Mouse (Mus musculus): ENCODE measurements at regions not wholly inside any gene's neighbourhood (a gene's known extent, or its start where the extent isn't known, plus 50 kb on each side); places are given as distances from the start of the nearest gene placed in this dataset.

DNA sequence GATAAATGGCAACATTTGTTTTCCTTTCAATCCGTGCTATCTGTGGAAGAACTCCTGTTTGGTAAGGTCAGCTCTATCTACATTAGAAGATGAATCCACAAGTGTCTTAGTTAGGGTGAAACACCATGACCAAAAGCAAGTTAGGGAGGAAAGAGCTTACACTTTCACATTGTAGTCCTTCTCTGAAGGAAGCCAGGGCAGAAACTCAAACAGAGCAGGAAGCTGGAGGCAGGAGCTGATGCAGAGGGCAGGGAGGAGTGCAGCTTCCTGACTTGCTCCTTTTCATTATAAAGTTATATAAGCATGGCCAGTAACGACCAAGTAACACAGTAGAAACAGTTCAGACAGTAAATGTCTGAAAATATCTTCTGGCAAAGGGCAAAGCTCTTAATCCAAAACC is 117.9 kb upstream of the Gnao1 start:
- no peak overlapping the region for H3K4me3 ChIP-seq
- no peak overlapping the region for H3K9ac ChIP-seq
- no peaks in the 10 kb centered on the region for H3K27me3 ChIP-seq
- no peaks in the 10 kb centered on the region for H3K9me3 ChIP-seq
- H3K27ac ChIP-seq = no peak overlapping the region
- no peaks in the 10 kb centered on the region for H3K4me1 ChIP-seq
- H3K36me3 ChIP-seq = no peaks in the 10 kb centered on the region
- no peak overlapping the region for H3K4me2 ChIP-seq
- ATAC-seq (ENCODE audit: insufficient number of reproducible peaks, low FRiP score, low TSS enrichment, low read depth) = no peak
- WGBS = 59% methylated on average over 2 of the region's 2 CpGs

DNA sequence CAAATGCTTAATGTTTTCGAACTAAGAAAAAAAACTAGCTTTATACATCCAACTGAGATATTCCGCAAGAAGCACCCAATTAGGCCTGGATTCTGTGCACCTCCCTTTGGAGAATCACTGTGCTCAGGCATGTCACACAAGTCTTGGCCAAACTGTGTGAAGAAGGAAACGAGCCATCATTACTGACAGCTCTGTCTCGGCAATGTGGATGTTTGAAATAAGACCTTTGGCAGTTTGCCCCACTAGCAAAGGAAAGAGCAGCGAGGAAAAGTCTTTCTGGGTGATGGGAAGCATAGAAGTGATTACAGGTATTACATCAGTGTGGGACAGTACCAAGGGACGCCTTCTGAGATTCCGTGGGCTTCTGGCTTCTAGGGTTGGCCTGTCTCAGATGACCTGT is 112.6 kb upstream of the Gnao1 start:
- no peaks in the 10 kb centered on the region for H3K9me3 ChIP-seq
- no peak overlapping the region for H3K4me2 ChIP-seq
- no peaks in the 10 kb centered on the region for H3K36me3 ChIP-seq
- H3K4me1 ChIP-seq = no peaks in the 10 kb centered on the region; the same call in 1 of the 2 replicates
- WGBS = 45% methylated on average over 7 of the region's 7 CpGs
- no peak overlapping the region for H3K4me3 ChIP-seq
- H3K27me3 ChIP-seq = no peaks in the 10 kb centered on the region
- no peak overlapping the region for H3K9ac ChIP-seq
- ATAC-seq (ENCODE audit: insufficient number of reproducible peaks, low FRiP score, low TSS enrichment, low read depth) = no peak
- H3K27ac ChIP-seq = no peak overlapping the region

- Histone ChIP-seq H3K4me2 (no peak overlapping the region), H3K4me3 (no peak overlapping the region), H3K36me3 (no peaks in the 10 kb centered on the region), H3K9ac (no peak overlapping the region), H3K27me3 (no peaks in the 10 kb centered on the region), H3K4me1 (no peaks in the 10 kb centered on the region; the same call in 1 of the 2 replicates), H3K9me3 (no peaks in the 10 kb centered on the region), H3K27ac (no peak overlapping the region)
- WGBS = 75% methylated on average over 3 of the region's 3 CpGs
- no peak for ATAC-seq (ENCODE audit: insufficient number of reproducible peaks, low FRiP score, low TSS enrichment, low read depth)
Observed at GRCm38 (mm10) chr8:93698508-93698907, 111.3 kb upstream of the Gnao1 start.

DNA sequence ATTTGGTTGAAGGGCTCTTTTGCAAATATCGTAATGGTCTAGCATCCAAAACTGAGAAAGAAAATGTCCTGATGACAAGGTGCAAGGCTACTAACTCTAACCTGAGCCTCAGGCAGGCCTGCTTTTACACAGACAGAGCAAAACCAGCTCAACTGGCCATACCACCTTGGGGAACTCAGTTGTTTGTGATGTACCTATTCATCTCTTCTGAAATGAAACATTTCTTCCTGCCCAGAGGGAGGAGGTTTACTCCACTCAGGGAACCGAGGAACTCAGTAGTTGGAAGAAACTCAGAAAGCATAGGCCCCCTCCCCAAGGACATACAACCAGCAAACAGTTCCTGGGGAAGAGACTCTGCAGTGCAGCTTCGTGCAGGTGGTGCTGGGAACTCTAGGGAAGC is 108.4 kb upstream of the Gnao1 start:
- no peak for ATAC-seq (ENCODE audit: insufficient number of reproducible peaks, low FRiP score, low TSS enrichment, low read depth)
- Histone ChIP-seq H3K4me2 (no peak overlapping the region), H3K27me3 (no peaks in the 10 kb centered on the region), H3K9me3 (no peaks in the 10 kb centered on the region), H3K4me1 (no peaks in the 10 kb centered on the region; the same call in 1 of the 2 replicates), H3K27ac (no peak overlapping the region), H3K9ac (no peak overlapping the region), H3K4me3 (no peak overlapping the region), H3K36me3 (no peaks in the 10 kb centered on the region)
- WGBS = 61% methylated on average over 3 of the region's 3 CpGs

- ATAC-seq (ENCODE audit: insufficient number of reproducible peaks, low FRiP score, low TSS enrichment, low read depth) = no peak
- WGBS = 79% methylated on average over 3 of the region's 3 CpGs
Observed at GRCm38 (mm10) chr8:93712066-93712706, 97.6 kb upstream of the Gnao1 start.

DNA sequence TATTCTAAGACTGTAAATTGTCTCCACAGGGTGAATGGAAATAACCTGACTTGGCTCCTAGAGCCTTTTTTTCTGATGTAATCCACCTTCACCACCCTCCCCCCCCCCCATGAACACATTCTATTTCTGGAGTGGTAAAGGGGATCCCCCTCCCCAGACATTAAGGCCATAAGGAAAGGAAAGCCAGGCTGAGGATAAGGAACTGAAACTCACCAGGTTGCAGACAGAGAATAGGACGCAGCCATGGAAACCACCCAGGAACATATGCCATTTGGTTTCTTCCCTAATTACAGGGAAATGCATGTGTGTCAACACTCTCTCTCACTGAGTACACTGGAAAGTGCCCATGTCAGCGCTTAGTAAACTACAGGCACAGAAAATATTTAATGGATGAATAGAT is 96.5 kb upstream of the Gnao1 start:
- Histone ChIP-seq H3K9ac (no peak overlapping the region), H3K4me1 (no peaks in the 10 kb centered on the region), H3K36me3 (no peaks in the 10 kb centered on the region), H3K27ac (no peak overlapping the region), H3K27me3 (no peaks in the 10 kb centered on the region), H3K4me3 (no peak overlapping the region), H3K4me2 (no peak overlapping the region), H3K9me3 (no peaks in the 10 kb centered on the region)
- no peak for ATAC-seq (ENCODE audit: insufficient number of reproducible peaks, low FRiP score, low TSS enrichment, low read depth)
- WGBS = 87% methylated on average over 2 of the region's 2 CpGs

More at GRCm38 (mm10) chr8:93712066-93712706, 97.6 kb upstream of the Gnao1 start:
- no peaks in the 10 kb centered on the region for H3K36me3 ChIP-seq
- no peak overlapping the region for H3K27ac ChIP-seq
- no peaks in the 10 kb centered on the region for H3K9me3 ChIP-seq
- H3K9ac ChIP-seq = no peak overlapping the region
- no peaks in the 10 kb centered on the region for H3K27me3 ChIP-seq
- no peak overlapping the region for H3K4me2 ChIP-seq
- no peak overlapping the region for H3K4me3 ChIP-seq
- no peaks in the 10 kb centered on the region for H3K4me1 ChIP-seq

DNA sequence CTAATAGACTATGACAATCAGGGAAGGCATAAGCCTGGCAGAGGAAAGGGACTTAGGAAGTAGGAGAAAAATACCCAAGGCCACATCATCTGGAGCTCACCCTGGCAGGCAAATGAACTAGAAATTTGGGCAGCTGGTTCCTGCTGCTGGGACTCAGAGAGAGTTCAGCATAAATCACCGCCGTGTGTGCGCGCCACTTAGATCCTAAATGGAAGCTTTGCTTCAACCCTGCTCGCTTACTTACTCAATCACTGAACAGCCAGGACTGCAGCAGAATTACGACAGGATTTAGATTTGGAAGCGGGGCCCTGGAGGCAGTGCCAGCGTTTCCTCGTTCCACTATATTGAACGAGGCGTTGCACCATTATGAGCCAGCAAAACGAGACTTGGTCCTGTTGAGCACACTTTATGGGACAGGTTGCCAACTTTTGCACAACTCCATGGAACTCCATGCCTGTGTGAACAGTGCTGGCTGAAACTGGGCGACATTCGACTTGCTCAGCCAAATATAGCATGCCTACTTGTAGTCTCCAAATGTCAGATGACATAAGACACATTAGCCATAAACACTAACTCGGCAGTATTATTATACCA is 84.8 kb upstream of the Gnao1 start:
- 0 out of 2 replicates have a peak, but pooled peaks have one; percentile 14 for ATAC-seq (ENCODE audit: insufficient number of reproducible peaks, low FRiP score, low TSS enrichment, low read depth)

DNA sequence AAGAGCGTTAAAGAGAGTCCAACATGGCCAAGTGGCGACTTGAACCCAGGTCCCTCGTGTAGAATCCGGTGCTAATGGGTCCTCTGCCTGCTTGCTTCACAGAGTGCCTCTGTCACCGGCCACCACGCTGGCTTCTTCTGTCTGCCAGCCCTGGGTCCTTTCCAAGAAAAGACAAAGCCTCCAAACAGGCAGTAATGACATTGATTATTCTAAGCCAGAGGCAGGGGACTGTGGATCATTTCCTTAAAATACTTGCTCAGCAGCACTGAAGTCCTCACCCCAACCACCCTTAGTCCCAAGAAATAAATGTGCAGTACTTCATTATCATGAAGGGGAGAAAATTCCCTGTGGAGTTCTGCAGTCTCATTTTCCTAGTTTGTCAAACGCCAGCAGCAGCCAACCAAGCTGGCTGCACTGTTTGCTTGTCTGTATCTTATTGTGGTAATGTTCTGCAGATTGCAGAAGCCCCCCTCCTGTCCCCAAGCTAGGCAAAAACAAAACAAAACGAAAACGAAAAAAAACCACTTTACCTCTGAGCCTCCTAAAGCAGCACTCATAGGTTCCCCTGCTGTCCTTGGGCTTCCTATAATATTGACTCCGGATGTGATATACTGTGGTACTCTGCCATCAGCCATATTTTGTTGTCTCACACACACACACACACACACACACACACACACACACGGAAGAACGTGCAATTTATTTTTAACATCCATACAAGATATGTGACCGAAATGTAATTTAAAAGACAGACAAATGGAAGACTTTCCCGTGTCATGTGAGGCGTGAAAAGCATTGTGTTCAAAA is 80.4 kb upstream of the Gnao1 start:
- no peak for ATAC-seq (ENCODE audit: insufficient number of reproducible peaks, low FRiP score, low TSS enrichment, low read depth)
- H3K9ac ChIP-seq = no peak overlapping the region
- no peaks in the 10 kb centered on the region for H3K36me3 ChIP-seq
- H3K9me3 ChIP-seq = no peaks in the 10 kb centered on the region
- no peak overlapping the region for H3K27ac ChIP-seq
- H3K27me3 ChIP-seq = no peaks in the 10 kb centered on the region
- no peaks in the 10 kb centered on the region for H3K4me1 ChIP-seq
- 80% methylated on average over 15 of the region's 15 CpGs for WGBS
- no peak overlapping the region for H3K4me2 ChIP-seq
- no peak overlapping the region for H3K4me3 ChIP-seq

More for the DNA sequence above, 84.8 kb upstream of the Gnao1 start:
- Histone ChIP-seq H3K9me3 (no peaks in the 10 kb centered on the region), H3K36me3 (no peaks in the 10 kb centered on the region), H3K4me3 (no peak overlapping the region), H3K9ac (no peak overlapping the region), H3K27me3 (no peaks in the 10 kb centered on the region), H3K4me2 (no peak overlapping the region), H3K27ac (no peak overlapping the region), H3K4me1 (no peaks in the 10 kb centered on the region)
- 57% methylated on average over 15 of the region's 15 CpGs for whole genome bisulfite sequencing

DNA sequence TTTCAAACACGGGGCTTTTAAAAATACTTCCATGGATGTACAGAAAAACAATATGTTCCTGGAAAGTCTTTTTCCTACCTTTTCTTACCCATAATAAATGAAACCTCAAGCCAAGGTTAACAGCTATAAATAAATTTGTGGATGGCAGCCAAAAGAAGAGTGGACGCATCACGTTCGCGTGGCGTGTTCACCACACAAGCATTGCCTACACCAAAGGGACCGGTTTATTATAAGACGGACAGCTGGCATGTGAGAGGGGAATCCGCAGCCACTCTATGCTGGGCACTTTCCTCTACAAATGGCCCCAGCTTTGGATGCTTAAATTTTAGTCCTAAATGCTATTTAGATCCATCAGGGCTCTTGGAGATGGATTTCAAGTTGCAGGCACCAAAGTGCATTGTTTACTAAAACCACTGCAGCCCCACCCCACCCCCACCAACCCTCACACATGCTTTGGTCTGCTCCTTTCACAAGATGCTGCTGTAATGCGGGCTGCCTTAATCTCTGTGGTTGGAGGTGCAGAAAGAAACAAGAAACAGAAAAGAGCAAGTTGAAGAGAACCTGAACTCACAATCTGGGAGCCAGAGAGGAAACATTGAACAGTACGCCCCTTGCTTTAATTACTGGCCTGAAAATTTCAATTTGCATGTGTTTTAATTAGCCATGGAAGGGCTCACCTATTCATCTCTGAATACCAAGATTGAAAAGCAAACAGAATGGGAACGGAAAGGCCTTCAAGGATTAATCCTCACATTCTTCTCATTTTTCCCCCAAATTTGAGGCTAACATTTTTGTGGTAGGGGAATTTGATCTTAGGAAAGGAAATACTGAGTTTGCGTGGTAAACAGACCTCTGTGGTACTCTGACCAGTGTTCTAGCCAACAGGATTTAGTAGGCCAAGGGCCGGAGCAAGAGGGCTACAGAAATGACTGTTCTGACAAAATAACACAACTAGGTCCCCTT is 78.7 kb upstream of the Gnao1 start:
- 72% methylated on average over 14 of the region's 14 CpGs for WGBS
- H3K4me1 ChIP-seq = no peaks in the 10 kb centered on the region
- no peak overlapping the region for H3K4me2 ChIP-seq
- no peaks in the 10 kb centered on the region for H3K9me3 ChIP-seq
- H3K9ac ChIP-seq = no peak overlapping the region
- ATAC-seq (ENCODE audit: insufficient number of reproducible peaks, low FRiP score, low TSS enrichment, low read depth) = no peak
- no peak overlapping the region for H3K27ac ChIP-seq
- no peaks in the 10 kb centered on the region for H3K27me3 ChIP-seq
- no peak overlapping the region for H3K4me3 ChIP-seq
- no peaks in the 10 kb centered on the region for H3K36me3 ChIP-seq

GRCm38 (mm10) chr8:93734818-93735217 is 74.9 kb upstream of the Gnao1 start:
- no peak overlapping the region for H3K27ac ChIP-seq
- no peak for ATAC-seq (ENCODE audit: insufficient number of reproducible peaks, low FRiP score, low TSS enrichment, low read depth)
- no peak overlapping the region for H3K4me2 ChIP-seq
- WGBS = 63% methylated on average over 4 of the region's 4 CpGs
- H3K27me3 ChIP-seq = no peaks in the 10 kb centered on the region
- H3K36me3 ChIP-seq = no peaks in the 10 kb centered on the region
- no peaks in the 10 kb centered on the region for H3K9me3 ChIP-seq
- H3K4me1 ChIP-seq = no peaks in the 10 kb centered on the region
- no peak overlapping the region for H3K4me3 ChIP-seq
- H3K9ac ChIP-seq = no peak overlapping the region

GRCm38 (mm10) chr8:93740281-93740680 is 69.5 kb upstream of the Gnao1 start:
- no peak overlapping the region for H3K9ac ChIP-seq
- no peak for ATAC-seq (ENCODE audit: insufficient number of reproducible peaks, low FRiP score, low TSS enrichment, low read depth)

More at GRCm38 (mm10) chr8:93740281-93740680, 69.5 kb upstream of the Gnao1 start:
- Histone ChIP-seq H3K27ac (no peak overlapping the region), H3K4me3 (no peak overlapping the region), H3K4me2 (no peak overlapping the region), H3K27me3 (no peaks in the 10 kb centered on the region), H3K9me3 (no peaks in the 10 kb centered on the region), H3K4me1 (no peaks in the 10 kb centered on the region), H3K36me3 (no peaks in the 10 kb centered on the region)
- 71% methylated on average over 3 of the region's 3 CpGs for WGBS
